Mouse (Mus musculus) 3134 (cell line): Measurements from ENCODE around the gene Mapk8ip1.
"Not testable (repeated sequence)": the region's sequence is repeated elsewhere in the genome, so short reads cannot be mapped to it uniquely, and the experiment has no call there.

Source experiments
- DNase-seq: peaks from one replicate; pipeline ENCODE4 v3.0.0-alpha.2; 2011; ENCODE audit warnings: low spot score; ENCODE audit not compliant: insufficient read length; ENCODE audit errors: extremely low read depth

Gene Mapk8ip1

DNA sequence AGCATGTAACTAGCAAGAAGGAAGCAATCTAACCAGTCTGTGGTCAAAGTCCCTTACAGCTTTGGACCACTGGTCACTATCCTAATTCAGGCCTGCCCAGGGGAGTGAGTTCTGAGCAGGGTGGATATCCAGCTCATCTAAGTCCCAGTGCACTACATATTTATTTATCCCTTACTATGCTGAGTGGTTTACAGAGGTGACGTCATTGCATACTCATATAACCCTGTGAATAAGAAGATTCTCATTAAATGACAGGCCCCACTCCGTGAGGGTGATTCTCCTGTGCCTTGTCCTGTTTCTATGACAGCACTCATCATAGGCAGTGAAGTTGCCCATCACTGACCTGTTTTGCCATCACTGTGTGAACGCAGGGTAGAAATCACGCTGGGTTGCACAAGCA is 24.3 kb upstream of the Mapk8ip1 start:
- no peak for DNase-seq

DNA sequence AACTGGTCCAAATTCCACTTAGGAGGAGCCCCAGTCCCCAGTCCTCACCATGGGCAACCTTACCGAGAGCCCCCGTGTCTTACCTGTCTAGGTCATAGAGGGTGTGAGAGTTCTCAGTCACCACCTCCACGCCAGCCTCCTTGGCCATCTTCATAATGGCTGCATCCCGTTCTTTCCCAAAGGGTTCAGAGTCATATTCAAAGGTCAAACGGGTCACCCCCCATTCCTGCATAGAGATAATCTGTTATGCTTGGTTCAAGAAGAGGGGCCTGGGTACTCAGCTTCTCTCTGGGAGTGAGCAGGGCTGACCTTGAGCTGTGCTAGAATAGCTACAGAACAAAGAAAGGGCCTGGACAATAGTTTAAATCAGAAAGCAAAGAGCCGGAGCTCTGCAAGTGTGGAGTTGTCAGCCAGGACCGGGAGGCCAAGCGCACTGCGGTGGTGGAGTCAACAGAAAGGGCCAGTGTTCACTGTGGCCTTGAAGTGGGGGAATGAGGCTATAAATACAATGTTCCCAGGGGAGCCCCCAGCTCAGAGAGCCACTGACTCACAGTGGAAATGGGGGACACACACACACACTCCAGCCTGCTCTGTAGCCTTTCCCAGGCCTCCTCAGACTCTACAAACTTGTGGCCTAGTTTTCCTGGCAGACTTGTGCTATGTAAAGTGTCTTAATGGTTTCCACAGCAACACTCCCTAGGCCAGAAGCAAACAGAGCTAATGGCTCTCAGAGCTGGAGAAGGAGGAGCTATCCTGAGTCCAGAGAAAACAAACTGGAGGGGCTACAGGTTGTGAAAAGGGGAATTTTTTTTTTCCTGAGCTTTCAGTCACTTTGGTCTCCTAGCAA is 23.6 kb upstream of the Mapk8ip1 start:
- DNase-seq: no peak

- peak; percentile 28 for DNase-seq
Measured at GRCm38 (mm10) chr2:92423702-92424461, 22.8 kb upstream of the Mapk8ip1 start.

DNA sequence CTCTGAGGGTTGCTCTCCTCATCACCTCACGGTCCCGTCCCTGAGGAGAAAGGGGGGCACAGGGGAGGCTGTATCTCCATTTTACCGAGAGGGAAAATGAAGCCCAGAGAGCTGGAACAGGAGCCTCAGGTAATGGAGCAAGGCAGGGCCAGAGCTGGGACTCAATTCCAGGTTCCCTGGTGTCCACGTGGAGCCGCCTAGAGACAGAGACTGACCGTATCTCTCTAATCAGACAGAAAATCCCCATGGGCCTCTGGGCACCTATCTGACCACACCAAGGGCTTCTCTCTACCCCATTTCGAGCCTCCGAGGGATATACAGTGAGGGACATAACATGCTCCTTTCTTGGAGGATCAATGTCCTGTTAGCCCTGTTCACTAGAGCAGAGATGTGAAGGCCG is 22.1 kb upstream of the Mapk8ip1 start:
- DNase-seq: no peak

DNA sequence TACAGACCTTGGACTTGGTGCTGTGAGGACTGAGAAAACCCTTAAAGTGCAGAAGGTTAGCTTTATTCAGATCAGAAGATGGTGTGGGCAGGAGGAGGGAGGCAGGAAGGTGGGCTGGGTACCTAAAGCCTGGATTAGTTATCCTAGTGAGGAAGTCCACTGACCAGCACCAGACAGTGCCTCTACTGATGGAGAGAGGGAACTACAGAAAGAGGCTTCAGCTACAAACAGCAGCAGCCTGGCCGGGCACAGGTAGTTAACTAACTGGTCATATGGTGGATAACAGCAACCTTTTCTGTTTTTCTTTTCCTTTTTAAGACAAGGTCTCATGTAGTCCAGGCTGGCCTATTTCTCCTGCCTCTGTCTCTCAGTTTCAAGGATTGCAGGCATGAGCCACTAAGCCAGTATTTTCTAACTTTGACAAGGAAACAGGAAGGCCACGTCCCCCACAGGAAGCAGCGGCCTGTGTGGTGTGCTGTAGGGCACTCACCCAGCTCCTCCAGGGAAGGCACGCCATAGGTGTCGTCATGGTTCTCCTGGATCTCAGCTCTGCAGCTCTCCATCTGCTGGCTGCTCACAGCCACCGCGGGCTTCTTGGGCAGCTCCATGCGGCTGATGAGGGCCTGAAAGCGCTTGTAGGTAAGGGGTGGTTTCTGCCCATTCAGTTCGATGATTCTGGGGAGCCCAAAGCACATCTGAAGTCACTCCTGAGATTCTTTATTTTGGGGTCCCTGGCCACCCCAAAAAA is 21.5 kb upstream of the Mapk8ip1 start:
- no peak for DNase-seq

DNA sequence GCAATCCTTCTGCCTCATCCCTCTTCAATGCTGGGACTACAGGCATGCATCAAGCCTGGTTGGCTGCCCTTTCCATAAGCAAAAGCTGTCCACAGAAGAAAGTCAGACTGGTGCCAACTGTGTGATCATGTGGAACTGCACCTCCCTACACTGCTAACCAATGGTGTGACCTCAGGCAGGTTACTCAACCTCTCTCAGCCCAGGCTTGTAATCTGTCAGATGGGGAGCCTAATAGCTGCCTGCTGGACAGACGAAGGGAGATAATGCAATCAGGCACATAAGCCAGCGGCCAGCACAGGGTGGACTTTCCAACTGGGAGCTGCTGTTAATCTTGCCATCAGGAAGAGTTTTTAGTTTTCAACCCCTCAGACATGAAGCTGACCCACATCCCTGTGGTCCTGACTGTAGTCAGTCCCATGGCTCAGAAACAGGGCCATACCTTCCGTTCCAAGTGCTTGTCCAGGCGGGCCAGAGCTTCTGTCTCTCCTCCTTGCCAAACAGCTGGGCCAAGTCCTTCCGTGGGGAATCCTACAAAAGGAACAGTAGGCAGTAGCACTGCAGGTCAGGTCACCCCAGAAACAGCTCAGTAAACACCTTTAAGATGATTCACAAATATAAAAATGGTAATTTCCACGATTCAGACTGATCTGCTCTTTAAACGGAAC is 20.8 kb upstream of the Mapk8ip1 start:
- no peak for DNase-seq

DNA sequence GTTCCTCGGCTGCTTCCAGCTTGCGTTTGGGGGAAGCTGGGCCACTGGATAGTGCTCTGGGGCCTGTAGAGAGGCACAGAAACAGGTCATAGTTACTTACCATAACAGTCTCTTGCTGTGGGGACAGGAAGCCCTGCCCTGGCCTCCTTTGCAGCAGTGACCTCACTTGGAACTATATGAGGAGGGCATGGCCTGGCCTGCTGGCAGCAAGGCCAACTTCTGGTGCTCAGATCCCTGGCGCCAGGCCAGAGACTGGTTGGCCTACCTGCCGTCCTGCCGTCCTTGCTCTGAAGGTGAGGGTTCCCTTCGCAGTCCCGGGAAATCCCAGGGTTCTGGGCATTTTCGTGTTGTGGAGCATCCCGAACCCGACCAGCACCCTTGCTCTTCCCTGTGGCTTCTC is 10.6 kb upstream of the Mapk8ip1 start:
- DNase-seq: no peak

GRCm38 (mm10) chr2:92408309-92409045 is 7.4 kb upstream of the Mapk8ip1 start:
- no peak for DNase-seq

DNA sequence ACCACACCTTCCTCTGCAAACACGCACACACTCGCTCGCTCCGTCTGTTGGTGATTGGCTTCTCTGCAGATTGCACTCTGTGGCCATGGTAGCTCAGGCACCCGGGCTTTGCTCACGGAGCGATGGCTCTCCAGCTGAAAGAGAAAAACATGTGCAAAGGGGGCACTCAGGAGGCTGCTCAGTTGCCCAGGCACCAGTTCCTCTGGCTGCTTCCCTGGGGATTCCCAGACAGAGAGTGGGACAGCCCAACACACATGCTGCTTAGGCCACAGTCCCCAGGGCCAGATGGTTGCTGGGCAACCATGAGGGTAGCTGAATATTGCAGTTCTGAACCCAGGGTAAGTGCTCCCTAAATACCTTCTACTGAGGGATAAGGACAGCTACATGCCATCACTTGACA is 4.6 kb upstream of the Mapk8ip1 start:
- DNase-seq: no peak

- no peak for DNase-seq
Measured at GRCm38 (mm10) chr2:92404737-92405136, 3.7 kb upstream of the Mapk8ip1 start.

DNA sequence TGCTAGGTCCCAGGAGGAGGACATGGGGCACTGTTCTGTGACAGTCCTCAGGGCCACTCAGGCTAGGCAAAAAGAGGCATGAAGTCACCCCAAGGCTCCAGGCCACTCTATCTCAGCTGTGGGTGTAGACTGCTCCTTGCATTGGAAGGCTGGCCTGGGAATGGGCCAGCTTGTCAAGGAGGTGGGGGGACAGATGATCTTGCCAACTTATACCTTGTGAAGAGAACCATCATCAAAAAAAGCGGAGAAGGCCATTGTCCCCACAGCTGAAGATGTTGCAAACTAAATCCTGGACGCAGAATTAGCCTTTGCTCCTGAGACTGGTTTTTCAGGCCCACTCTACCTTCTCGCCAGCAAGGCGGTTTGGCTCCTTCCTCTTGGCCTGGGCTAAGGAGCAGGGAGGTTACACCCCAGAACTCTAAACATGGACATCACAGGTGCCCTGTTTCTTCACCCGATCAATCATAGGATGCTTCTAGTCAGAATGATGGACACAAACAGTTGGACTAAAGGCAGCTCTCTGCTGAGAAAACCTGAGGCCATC is 2.8 kb upstream of the Mapk8ip1 start:
- DNase-seq: no peak

DNA sequence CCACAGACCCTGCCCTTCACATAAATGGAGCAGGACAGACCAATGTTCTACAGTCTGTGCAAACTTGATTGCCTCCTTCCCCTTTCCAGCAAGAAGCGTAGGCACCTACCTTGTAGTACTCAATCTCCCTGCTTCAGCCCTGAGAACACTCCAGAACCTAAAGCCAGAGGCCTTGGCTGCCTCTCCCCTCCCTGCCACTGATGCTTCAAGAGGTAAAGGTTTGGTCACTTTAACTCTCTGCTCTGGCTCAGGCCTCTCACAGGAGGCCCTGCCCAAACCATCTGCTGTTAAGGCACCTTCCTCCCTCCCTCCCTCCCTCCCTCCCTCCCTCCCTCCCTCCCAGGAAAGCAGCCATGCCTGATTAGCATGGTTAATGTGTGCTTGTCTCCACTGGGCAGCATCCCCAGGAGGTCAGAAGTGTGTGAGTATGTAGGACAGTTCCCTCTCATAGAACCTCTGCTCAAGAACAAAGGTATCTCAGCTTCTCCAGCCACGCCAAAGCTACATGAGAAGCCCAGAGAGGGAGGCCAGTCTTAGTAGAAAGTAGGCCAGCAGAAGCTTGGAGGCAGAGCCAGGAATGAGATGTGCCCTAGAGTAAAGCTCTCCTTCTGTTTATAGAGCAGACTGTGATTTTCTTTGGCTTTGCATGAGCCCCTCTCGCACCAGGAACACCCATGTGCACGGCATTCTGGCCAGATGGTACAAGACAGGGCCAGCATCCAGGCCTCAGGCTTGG is 1.7 kb upstream of the Mapk8ip1 start:
- no peak for DNase-seq

DNA sequence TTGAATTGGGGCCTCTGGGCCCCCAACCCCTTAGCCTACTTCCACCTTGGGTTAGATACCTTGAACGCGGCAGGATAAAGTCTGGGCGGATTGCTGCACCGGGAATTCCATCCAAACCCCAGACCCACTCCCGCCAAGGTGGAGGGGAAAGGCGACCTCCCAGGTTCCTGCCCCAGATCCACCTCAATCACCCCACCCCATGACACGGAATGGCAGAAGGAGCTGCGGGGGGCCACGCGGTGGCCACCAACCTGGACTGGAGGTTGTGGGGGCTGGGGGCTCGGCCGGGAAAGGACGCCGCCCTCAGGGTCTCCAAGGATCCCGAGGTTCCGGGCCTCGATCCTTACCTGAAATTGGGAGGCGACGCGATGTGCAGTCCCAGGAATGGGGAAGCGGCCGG is 381 bp downstream of the Mapk8ip1 start:
- DNase-seq: no peak

DNA sequence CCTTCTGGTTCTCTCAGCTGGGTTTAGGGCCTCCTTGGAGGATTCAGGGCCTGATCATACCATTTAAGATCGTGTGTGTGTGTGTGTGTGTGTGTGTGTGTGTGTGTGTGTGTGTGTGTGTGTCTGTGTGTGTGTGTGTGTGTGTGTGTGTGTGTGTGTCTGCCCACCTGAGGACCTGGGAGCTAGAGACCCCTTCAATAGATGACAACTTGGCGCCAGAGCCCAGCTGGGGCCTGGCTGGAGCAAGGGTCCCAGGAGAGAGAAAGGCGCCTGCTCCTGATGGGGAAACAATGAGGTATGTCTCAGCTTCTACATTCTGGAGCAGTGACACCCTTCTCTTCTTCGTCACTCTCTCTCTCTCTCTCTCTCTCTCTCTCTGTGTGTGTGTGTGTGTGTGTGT is 1.2 kb downstream of the Mapk8ip1 start:
- DNase-seq: not testable (repeated sequence)

GRCm38 (mm10) chr2:92397436-92397835 is 3.6 kb downstream of the Mapk8ip1 start:
- DNase-seq: no peak

GRCm38 (mm10) chr2:92395535-92395934 is 5.5 kb downstream of the Mapk8ip1 start:
- DNase-seq: no peak

DNA sequence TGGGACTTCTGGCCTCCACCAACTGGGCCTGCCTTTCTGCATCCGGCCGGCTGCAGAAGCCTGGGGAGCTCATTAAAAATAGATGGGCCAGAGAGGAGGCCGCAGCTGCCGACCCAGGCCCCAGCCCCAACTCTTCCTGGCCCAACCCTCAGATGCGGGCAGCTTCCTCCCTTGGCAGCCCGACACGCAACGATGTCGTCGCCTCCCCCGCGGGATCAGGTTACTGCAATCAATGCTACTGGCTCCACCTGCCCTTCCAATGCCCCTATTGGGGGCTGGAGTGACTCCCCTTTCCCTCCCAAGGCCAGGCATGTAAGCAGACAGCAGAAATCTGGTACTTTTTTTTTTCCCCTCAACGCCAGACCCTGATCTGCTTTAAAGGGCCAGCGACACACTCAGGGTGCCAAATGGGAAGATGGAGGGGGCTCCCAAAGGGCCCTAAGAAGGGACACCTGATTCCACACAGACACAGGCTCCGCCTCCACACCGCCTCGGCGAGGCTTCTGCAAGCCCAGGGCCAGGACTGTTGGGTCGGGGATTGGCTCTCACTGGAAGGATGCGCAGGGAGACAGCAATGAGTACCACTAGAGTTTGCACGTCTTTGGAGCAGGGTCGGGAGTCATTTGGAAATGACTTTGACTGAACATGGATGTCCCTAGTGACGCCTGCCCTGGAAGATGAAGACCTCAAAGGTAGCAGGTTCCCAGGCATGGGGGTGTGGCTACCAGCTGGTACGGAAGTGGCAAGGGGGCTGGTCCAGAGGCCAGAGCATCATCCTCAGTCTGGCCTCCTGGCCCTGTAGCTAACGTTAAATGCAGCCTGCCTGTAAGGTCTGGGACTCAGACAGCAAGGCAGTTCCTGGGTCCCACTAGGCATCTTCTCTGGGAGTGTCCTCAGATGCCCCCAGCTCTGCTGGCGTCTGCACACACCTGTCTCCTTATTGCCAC is 8.5 kb downstream of the Mapk8ip1 start:
- no peak for DNase-seq

DNA sequence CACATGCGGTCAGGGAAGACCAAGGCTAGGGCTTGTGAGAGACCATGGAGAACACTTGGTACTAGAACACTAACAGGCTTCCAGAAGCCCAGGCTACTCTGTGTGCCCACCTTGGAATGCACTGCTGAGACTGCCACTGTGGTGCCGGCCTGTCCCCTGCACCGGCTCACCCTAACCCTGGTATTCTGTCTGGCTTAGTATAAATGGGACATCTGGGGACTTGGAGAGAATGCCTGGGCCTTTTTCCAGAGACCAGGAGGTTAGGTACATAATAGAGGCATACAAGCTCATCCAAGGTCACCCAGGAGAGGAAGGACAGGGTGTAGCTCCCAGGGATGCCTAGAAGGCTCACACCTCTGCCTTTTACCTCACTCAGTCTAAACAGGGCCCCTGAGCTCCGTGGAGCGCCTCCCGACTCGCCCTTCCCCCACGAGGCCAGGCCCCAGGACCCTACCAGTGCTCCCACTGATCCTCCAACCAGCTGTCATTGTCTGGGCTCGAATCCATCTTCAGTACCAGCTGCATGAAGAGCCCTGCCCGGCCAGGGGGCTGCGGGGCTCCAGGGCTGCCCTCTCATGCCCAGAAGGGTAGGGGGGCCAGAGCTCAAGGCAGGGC is 9.3 kb downstream of the Mapk8ip1 start:
- DNase-seq: no peak
